Mouse (Mus musculus): Measurements from ENCODE around the gene Ets1.

DNA sequence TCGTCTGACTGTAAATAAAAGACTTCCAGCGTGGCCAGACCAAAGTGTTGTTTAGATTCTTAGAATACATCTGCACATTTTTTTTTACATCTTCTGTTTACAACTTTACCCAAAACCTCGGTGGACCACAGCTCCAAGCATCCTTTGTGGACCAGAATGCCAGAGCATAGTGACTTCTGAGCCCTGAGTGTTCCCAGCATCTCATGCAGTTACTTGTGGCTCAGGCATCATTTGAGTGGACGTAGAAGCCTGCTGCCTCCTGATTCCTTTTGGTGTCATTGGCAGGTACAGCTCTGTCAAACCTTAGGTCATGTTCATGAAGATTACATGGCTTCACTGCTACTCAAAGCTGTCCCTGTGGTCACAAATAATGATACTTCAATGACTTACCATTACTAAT, 93.2 kb downstream of the Ets1 start:
- TF ChIP-seq CTCF (IDR thresholded peaks at IDR 0.05; ENCODE audit: control insufficient read depth, insufficient read depth, low read length), result no peak
- no peak for TF ChIP-seq POLR2A (IDR thresholded peaks at IDR 0.05; ENCODE audit: borderline replicate concordance, control insufficient read depth, low read depth, low read length)

Data from bone marrow, adult 2 months (tissue).